In genomic region chr2:157817672-157818071, GRCm38 (mm10) we compare ENCODE assay signal across 18 mouse cellular contexts.
DNase-seq lines count a peak whose midpoint lies in the region; ATAC-seq and TF ChIP-seq lines count a peak whose summit lies in the region.
"Had no signal": no experiment of that assay in that cellular context is flagged by ENCODE, and none has a peak within 500 bp of the region (broad histone marks: within the 10 kb centered on the region; RNA-seq: fewer than 3 reads in every experiment).

No protein-coding gene starts in this region.

- intact Hi-C loops in heart, adult 2 months (cut with DNase I): loop anchor here (5.0 kb wide), 1 partner anchor 55 kb away; no protein-coding TSS in a partner anchor

- TF ChIP-seq EP300 in heart, adult 2 months (IDR thresholded peaks at IDR 0.05; ENCODE audit: insufficient read depth, low read depth, low read length): no peak

- TF ChIP-seq CTCF in heart, adult 2 months (IDR thresholded peaks at IDR 0.05): no peak

- ATAC-seq in forebrain, embryonic 11.5 days (replicated peaks; ENCODE audit: low FRiP score): no peak
- no peak for ATAC-seq in forebrain, embryonic 13.5 days
- no peak for ATAC-seq in midbrain, embryonic 12.5 days (ENCODE audit: low FRiP score, low read depth)
- ATAC-seq in midbrain, embryonic 11.5 days (ENCODE audit: low FRiP score): no peak
- ATAC-seq in midbrain, embryonic 16.5 days: no peak
- ATAC-seq: activated CD4-positive, CD25-positive, alpha-beta regulatory T cell, adult 4 months had no signal

- no peaks in the 10 kb centered on the region for H3K9me3 ChIP-seq in forebrain, embryonic 11.5 days (ENCODE audit: control insufficient read depth, low read length)
- H3K9me3 ChIP-seq in forebrain, embryonic 13.5 days (replicated peaks): no peaks in the 10 kb centered on the region
- no peaks in the 10 kb centered on the region for H3K9me3 ChIP-seq in midbrain, embryonic 12.5 days
- H3K9me3 ChIP-seq in midbrain, embryonic 11.5 days (ENCODE audit: control insufficient read depth, low read length): no peaks in the 10 kb centered on the region
- H3K9me3 ChIP-seq in midbrain, embryonic 16.5 days (replicated peaks; ENCODE audit: control insufficient read depth, low read length, poor library complexity, severe bottlenecking): no peaks in the 10 kb centered on the region
- H3K9me3 ChIP-seq in embryonic facial prominence, embryonic 10.5 days: no peaks in the 10 kb centered on the region
- H3K9me3 ChIP-seq: limb, embryonic 10.5 days; liver, embryonic 15.5 days had no signal

- no peaks in the 10 kb centered on the region; the same call in 1 of the 2 replicates for H3K4me1 ChIP-seq in forebrain, embryonic 11.5 days (replicated peaks; ENCODE audit: control insufficient read depth, insufficient read depth, low read length)
- peaks cover 8% of the 10 kb centered on the region; the same call in 1 of the 2 replicates for H3K4me1 ChIP-seq in forebrain, embryonic 13.5 days
- H3K4me1 ChIP-seq in heart, adult 2 months (ENCODE audit: control insufficient read depth, insufficient read depth, low read length): peaks cover 3% of the 10 kb centered on the region; the same call in 1 of the 2 replicates
- H3K4me1 ChIP-seq in midbrain, embryonic 12.5 days: peaks cover 16% of the 10 kb centered on the region
- H3K4me1 ChIP-seq in midbrain, embryonic 11.5 days (ENCODE audit: control insufficient read depth, insufficient read depth, low read length): no peaks in the 10 kb centered on the region; the same call in 1 of the 2 replicates
- peaks cover 25% of the 10 kb centered on the region; the same call in 1 of the 2 replicates for H3K4me1 ChIP-seq in midbrain, embryonic 16.5 days (ENCODE audit: control insufficient read depth, insufficient read depth, low read length)
- H3K4me1 ChIP-seq in embryonic facial prominence, embryonic 10.5 days: peaks cover 3% of the 10 kb centered on the region; the same call in 1 of the 2 replicates

- TF ChIP-seq POLR2A in heart, adult 2 months (IDR thresholded peaks at IDR 0.05; ENCODE audit: insufficient read depth, low read depth, low read length): no peak

- WGBS in forebrain, embryonic 11.5 days: 84% methylated on average over 9 of the region's 9 CpGs
- 73% methylated on average over 9 of the region's 9 CpGs for WGBS in forebrain, embryonic 13.5 days
- WGBS in heart, adult 2 months: 91% methylated on average over 9 of the region's 9 CpGs
- WGBS in midbrain, embryonic 12.5 days: 73% methylated on average over 9 of the region's 9 CpGs
- 70% methylated on average over 9 of the region's 9 CpGs for WGBS in midbrain, embryonic 11.5 days
- WGBS in midbrain, embryonic 16.5 days: 63% methylated on average over 9 of the region's 9 CpGs
- 87% methylated on average over 9 of the region's 9 CpGs for WGBS in embryonic facial prominence, embryonic 10.5 days

- no peak overlapping the region for H3K27ac ChIP-seq in forebrain, embryonic 11.5 days (ENCODE audit: low read depth, low read length)
- H3K27ac ChIP-seq in forebrain, embryonic 13.5 days: no peak overlapping the region; the same call in 1 of the 2 replicates
- H3K27ac ChIP-seq in heart, adult 2 months: no peak overlapping the region
- peak overlapping the region; percentile 61; the same call in 1 of the 2 replicates for H3K27ac ChIP-seq in midbrain, embryonic 12.5 days (replicated peaks)
- H3K27ac ChIP-seq in midbrain, embryonic 11.5 days (ENCODE audit: low read depth, low read length): no peak overlapping the region
- H3K27ac ChIP-seq in midbrain, embryonic 16.5 days (ENCODE audit: low read length): peak overlapping the region; percentile 53
- H3K27ac ChIP-seq in embryonic facial prominence, embryonic 10.5 days (replicated peaks): no peak overlapping the region
- H3K27ac ChIP-seq: limb, embryonic 10.5 days; liver, embryonic 15.5 days had no signal

- H3K27me3 ChIP-seq in forebrain, embryonic 11.5 days (ENCODE audit: control insufficient read depth, insufficient read depth, low read length): no peaks in the 10 kb centered on the region
- H3K27me3 ChIP-seq in forebrain, embryonic 13.5 days: no peaks in the 10 kb centered on the region
- H3K27me3 ChIP-seq in heart, adult 2 months (ENCODE audit: control insufficient read depth, insufficient read depth, low read length): no peaks in the 10 kb centered on the region
- no peaks in the 10 kb centered on the region for H3K27me3 ChIP-seq in midbrain, embryonic 12.5 days
- no peaks in the 10 kb centered on the region for H3K27me3 ChIP-seq in midbrain, embryonic 11.5 days (ENCODE audit: control insufficient read depth, insufficient read depth, low read length)
- no peaks in the 10 kb centered on the region for H3K27me3 ChIP-seq in midbrain, embryonic 16.5 days (ENCODE audit: control insufficient read depth, insufficient read depth, low read depth, low read length)
- no peaks in the 10 kb centered on the region for H3K27me3 ChIP-seq in embryonic facial prominence, embryonic 10.5 days (replicated peaks; ENCODE audit: low read depth, poor library complexity, severe bottlenecking)
- H3K27me3 ChIP-seq: liver, embryonic 15.5 days had no signal

- H3K4me3 ChIP-seq in forebrain, embryonic 11.5 days (ENCODE audit: low read depth, low read length): no peak overlapping the region
- no peak overlapping the region for H3K4me3 ChIP-seq in forebrain, embryonic 13.5 days
- H3K4me3 ChIP-seq in heart, adult 2 months: no peak overlapping the region
- no peak overlapping the region for H3K4me3 ChIP-seq in midbrain, embryonic 12.5 days
- no peak overlapping the region for H3K4me3 ChIP-seq in midbrain, embryonic 11.5 days (ENCODE audit: low read depth, low read length)
- no peak overlapping the region for H3K4me3 ChIP-seq in midbrain, embryonic 16.5 days (ENCODE audit: low read depth, low read length)
- H3K4me3 ChIP-seq in embryonic facial prominence, embryonic 10.5 days: no peak overlapping the region
- H3K4me3 ChIP-seq: limb, embryonic 10.5 days; liver, embryonic 15.5 days had no signal

- no peaks in the 10 kb centered on the region for H3K36me3 ChIP-seq in forebrain, embryonic 11.5 days (ENCODE audit: control insufficient read depth, insufficient read depth, low read length)
- H3K36me3 ChIP-seq in forebrain, embryonic 13.5 days (ENCODE audit: poor library complexity, severe bottlenecking): peaks cover 25% of the 10 kb centered on the region
- H3K36me3 ChIP-seq in heart, adult 2 months (ENCODE audit: control insufficient read depth, insufficient read depth, low read length): no peaks in the 10 kb centered on the region
- H3K36me3 ChIP-seq in midbrain, embryonic 12.5 days: peaks cover 26% of the 10 kb centered on the region; the same call in 1 of the 2 replicates
- no peaks in the 10 kb centered on the region for H3K36me3 ChIP-seq in midbrain, embryonic 11.5 days (ENCODE audit: control insufficient read depth, insufficient read depth, low read length)
- no peaks in the 10 kb centered on the region; the same call in 1 of the 2 replicates for H3K36me3 ChIP-seq in midbrain, embryonic 16.5 days (ENCODE audit: control insufficient read depth, insufficient read depth, low read length)
- peaks cover 54% of the 10 kb centered on the region for H3K36me3 ChIP-seq in embryonic facial prominence, embryonic 10.5 days (replicated peaks)

- H3K4me2 ChIP-seq in forebrain, embryonic 11.5 days (ENCODE audit: low read depth, low read length, severe bottlenecking): no peak overlapping the region
- no peak overlapping the region for H3K4me2 ChIP-seq in forebrain, embryonic 13.5 days
- no peak overlapping the region for H3K4me2 ChIP-seq in midbrain, embryonic 12.5 days (replicated peaks)
- no peak overlapping the region for H3K4me2 ChIP-seq in midbrain, embryonic 11.5 days
- H3K4me2 ChIP-seq in midbrain, embryonic 16.5 days (ENCODE audit: low read length): no peak overlapping the region
- H3K4me2 ChIP-seq: liver, embryonic 15.5 days had no signal

- DNase-seq in forebrain, embryonic 11.5 days (ENCODE audit: low spot score): peak; percentile 26
- peak; percentile 3 for DNase-seq in heart, postnatal 4 days
- no peak for DNase-seq in heart, adult 2 months
- DNase-seq in midbrain, embryonic 11.5 days (ENCODE audit: low spot score, missing footprints): no peak
- no peak for DNase-seq in embryonic facial prominence, embryonic 10.5 days (ENCODE audit: low spot score)
- DNase-seq: adrenal gland, postnatal 25 days; cerebellum, adult 9-11 months; embryo, embryonic 11 days; kidney, adult 18-20 months; kidney, postnatal 14 days; lung, postnatal 14 days; thymus, adult 18-20 months had no signal

- H3K79me2 ChIP-seq in heart, adult 2 months (replicated peaks; ENCODE audit: control insufficient read depth, insufficient read depth, low read length): no peaks in the 10 kb centered on the region

- H3K9ac ChIP-seq in forebrain, embryonic 11.5 days (ENCODE audit: low read length): no peak overlapping the region
- H3K9ac ChIP-seq in forebrain, embryonic 13.5 days: no peak overlapping the region
- H3K9ac ChIP-seq in heart, adult 2 months (ENCODE audit: low read depth, low read length): no peak overlapping the region
- no peak overlapping the region for H3K9ac ChIP-seq in midbrain, embryonic 12.5 days (replicated peaks)
- H3K9ac ChIP-seq in midbrain, embryonic 11.5 days (ENCODE audit: low read length): no peak overlapping the region
- no peak overlapping the region for H3K9ac ChIP-seq in midbrain, embryonic 16.5 days (ENCODE audit: low read depth, low read length)
- H3K9ac ChIP-seq: liver, embryonic 15.5 days had no signal

Comparison
In these comparisons a context has a peak if more than half of its experiments do, and no peak if none do; other contexts are left out.
1. DNase-seq: peak in forebrain, embryonic 11.5 days (single experiment) and heart, postnatal 4 days (single experiment); none in heart, adult 2 months (0 of 2), midbrain, embryonic 11.5 days (single experiment) and embryonic facial prominence, embryonic 10.5 days (single experiment).
2. H3K27ac ChIP-seq: peak in midbrain, embryonic 12.5 days (single experiment) and midbrain, embryonic 16.5 days (single experiment); none in forebrain, embryonic 11.5 days (single experiment), forebrain, embryonic 13.5 days (single experiment), heart, adult 2 months (single experiment), midbrain, embryonic 11.5 days (single experiment) and embryonic facial prominence, embryonic 10.5 days (single experiment).